Mouse (Mus musculus) bone marrow macrophage, adult 2 months (primary cell): ENCODE results near the gene Vti1a.

Experiments
- CTCF ChIP-seq: IDR thresholded peaks from 2 replicates; pipeline ENCODE4 v1.5.1; 2012; ENCODE audit warnings: low read depth, mild to moderate bottlenecking, low read length, moderate library complexity
- POLR2A ChIP-seq: IDR thresholded peaks from 2 replicates; pipeline ENCODE4 v1.6.1; 2012; ENCODE audit warnings: mild to moderate bottlenecking, low read depth, low read length, borderline replicate concordance

DNA sequence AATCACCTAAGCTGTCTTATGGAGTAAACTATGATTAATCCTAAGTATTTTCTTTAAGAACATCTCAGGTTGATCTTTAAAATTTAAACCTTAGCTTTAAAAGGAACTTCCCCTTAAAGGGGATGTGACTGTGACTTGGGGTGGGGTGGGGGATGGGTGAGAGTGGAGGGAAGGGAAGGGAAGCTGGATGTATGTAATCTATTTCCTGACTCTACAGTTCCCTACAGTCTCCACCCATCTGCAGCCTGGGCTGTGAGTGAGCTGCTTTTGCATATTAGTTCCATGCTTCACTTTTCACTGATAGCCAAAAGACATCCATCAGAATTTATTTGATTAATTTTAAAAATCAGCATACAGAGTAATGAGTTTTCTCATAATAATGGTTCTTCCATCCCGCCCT is 16.7 kb upstream of the Vti1a start:
- no peak for TF ChIP-seq POLR2A
- no peak for TF ChIP-seq CTCF
